Mouse (Mus musculus) CH12.LX (cell line): Measurements from ENCODE around the gene Drap1.

Source experiments
- CHD1 ChIP-seq: IDR thresholded peaks from 2 replicates; pipeline ENCODE4 v1.6.1; 2012; ENCODE audit warnings: low read depth, low read length, improper control_type of control experiment, inconsistent platforms
- JUN ChIP-seq: IDR thresholded peaks from 2 replicates; pipeline ENCODE4 v1.6.1; 2011; ENCODE audit warnings: low read depth, mild to moderate bottlenecking, low read length, improper control_type of control experiment, moderate library complexity; ENCODE audit not compliant: insufficient read depth
- MAX ChIP-seq: IDR thresholded peaks from 2 replicates; pipeline ENCODE4 v1.6.1; 2011; ENCODE audit warnings: low read length, improper control_type of control experiment
- POLR2A ChIP-seq: IDR thresholded peaks from 2 replicates; pipeline ENCODE4 v1.6.1; 2011; ENCODE audit warnings: low read depth, mild to moderate bottlenecking, improper control_type of control experiment, low read length
- RCOR1 ChIP-seq: conservative IDR thresholded peaks from 2 replicates; pipeline ENCODE4 v1.6.1; 2012; ENCODE audit warnings: low read depth, mild to moderate bottlenecking, inconsistent platforms, low read length, improper control_type of control experiment

DNA sequence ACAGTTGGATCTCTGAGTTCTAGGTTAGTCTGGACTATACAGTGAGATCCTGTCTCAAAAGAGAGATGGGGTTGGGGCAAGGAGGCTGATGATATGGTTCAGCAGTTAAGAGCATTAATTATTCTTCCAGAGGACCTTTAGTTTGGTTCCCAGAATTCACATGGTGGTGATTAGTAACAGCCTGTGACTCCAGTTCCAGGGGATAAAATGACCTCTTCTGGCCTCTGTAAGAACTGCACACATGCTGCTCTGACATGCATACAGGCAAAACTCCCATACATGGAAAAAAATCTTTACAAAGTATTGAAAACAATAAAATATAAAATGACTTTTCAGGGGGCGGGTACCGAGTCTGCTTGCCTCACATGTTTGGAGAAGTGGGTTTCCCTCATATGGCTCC lies 3.3 kb upstream of the Drap1 start:
- TF ChIP-seq MAX (no peak), POLR2A (no peak), RCOR1 (no peak), JUN (no peak), CHD1 (no peak)
